Mouse (Mus musculus) neural tube, postnatal 0 days (tissue): ENCODE results near the gene Zfp560. TPM values are rescaled to one million over a fixed set of nuclear protein-coding genes. Genes with fewer than 3 reads are reported as not detected.

Source experiments
- polyA plus RNA-seq: library from polyadenylated mRNA; unstranded; fragments of >200 nt; fragmentation: Nextera tagmentation; extraction: Ambion mirVana; gene quantifications from 2 replicates; pipeline ENCODE4 v1.2.1, GENCODE M21; 2015

The Zfp560 gene
- 50.5 and 58.6 TPM in 2 replicates for polyA plus RNA-seq

GRCm38 (mm10) chr9:20384532-20385342 is at the start of gene Zfp560:
Gene Zfp560 (minus strand): TSS chr9:20385177.

DNA sequence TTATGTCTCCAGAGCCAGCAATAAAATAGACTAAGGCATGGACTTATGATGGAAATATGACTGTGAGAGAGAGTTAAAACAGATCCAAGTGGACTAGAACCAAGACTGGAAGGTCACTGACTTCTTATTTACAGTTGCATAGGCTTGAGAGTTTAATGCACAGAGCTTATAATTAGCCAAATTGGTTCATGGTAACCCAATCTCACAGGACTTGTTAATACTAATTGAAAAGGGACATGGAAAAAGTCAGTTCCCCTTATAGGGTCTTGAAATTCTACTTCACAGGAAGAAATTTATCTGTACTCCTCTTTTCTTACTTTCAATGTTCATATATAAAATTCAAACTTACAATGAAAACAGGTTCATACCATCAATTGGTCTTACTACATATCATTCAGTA is 49.0 kb downstream of the Zfp560 start, which contains the start of gene Olfr18:
Olfr18 (minus strand) TSS at position 101 of the 400 bp plus-strand sequence.

GRCm38 (mm10) chr9:20298232-20298631 is 86.7 kb downstream of the Zfp560 start, which contains the start of gene Olfr873:
Gene Olfr873 (plus strand): TSS chr9:20298532.

Other genes starting within 250 kb of the Zfp560 start
- not detected in 2 replicates for gene Olfr870, start 211.1 kb downstream of the Zfp560 start, polyA plus RNA-seq
- gene Olfr871, start 173.0 kb downstream of the Zfp560 start, polyA plus RNA-seq, result not detected in 2 replicates
- gene Olfr872, start 148.1 kb downstream of the Zfp560 start, polyA plus RNA-seq, result not detected in 2 replicates
- not detected in 2 replicates for gene Olfr39, start 102.8 kb downstream of the Zfp560 start, polyA plus RNA-seq
- not detected in 2 replicates for gene Olfr873, start 86.6 kb downstream of the Zfp560 start, polyA plus RNA-seq
- gene Olfr18, start 49.1 kb downstream of the Zfp560 start, polyA plus RNA-seq, result not detected in 2 replicates
- gene Zfp26, start 75.0 kb upstream of the Zfp560 start, polyA plus RNA-seq, result 6.1 and 8.2 TPM in 2 replicates
- gene Zfp426, start 107.6 kb upstream of the Zfp560 start, polyA plus RNA-seq, result 27.3 and 30.3 TPM in 2 replicates
- gene Zfp266, start 136.2 kb upstream of the Zfp560 start, polyA plus RNA-seq, result 44.6 and 45.5 TPM in 2 replicates
- gene Zfp846, start 196.1 kb upstream of the Zfp560 start, polyA plus RNA-seq, result 36.3 and 38.9 TPM in 2 replicates